Mouse (Mus musculus) thymus, adult 2 months (tissue): ENCODE results near the gene Gm47841.

Experiments used
- CTCF ChIP-seq: fragments of 200-500 bp; IDR thresholded peaks from 2 replicates; pipeline ENCODE4 v1.5.1; 2012; ENCODE audit warnings: mild to moderate bottlenecking, control low read depth, low read length, moderate library complexity, borderline replicate concordance; ENCODE audit not compliant: control insufficient read depth, poor library complexity, insufficient read depth; ENCODE audit errors: extremely low read depth
- POLR2A ChIP-seq: fragments of 200-500 bp; IDR thresholded peaks from 2 replicates; pipeline ENCODE4 v1.6.1; 2012; ENCODE audit warnings: mild to moderate bottlenecking, low read length, control low read depth, moderate library complexity; ENCODE audit not compliant: control insufficient read depth, poor library complexity, insufficient read depth; ENCODE audit errors: extremely low read depth

GRCm38 (mm10) chr15:101059570-101060279, 12.5 kb upstream of the Gm47841 start:
- TF ChIP-seq CTCF (no peak), POLR2A (no peak)
